Mouse (Mus musculus): ENCODE data around the gene Sptlc3. TPM values are rescaled to one million over a fixed set of nuclear protein-coding genes. Genes with fewer than 3 reads are reported as not detected.

Gene Sptlc3
- total RNA-seq, 1 experiment from 2014 or later, result not detected

- no peak for ATAC-seq (ENCODE audit: extremely low read depth, insufficient number of reproducible peaks, low FRiP score, poor library complexity, severe bottlenecking)
Observed at GRCm38 (mm10) chr2:139628731-139629130, 135.0 kb downstream of the Sptlc3 start.

DNA sequence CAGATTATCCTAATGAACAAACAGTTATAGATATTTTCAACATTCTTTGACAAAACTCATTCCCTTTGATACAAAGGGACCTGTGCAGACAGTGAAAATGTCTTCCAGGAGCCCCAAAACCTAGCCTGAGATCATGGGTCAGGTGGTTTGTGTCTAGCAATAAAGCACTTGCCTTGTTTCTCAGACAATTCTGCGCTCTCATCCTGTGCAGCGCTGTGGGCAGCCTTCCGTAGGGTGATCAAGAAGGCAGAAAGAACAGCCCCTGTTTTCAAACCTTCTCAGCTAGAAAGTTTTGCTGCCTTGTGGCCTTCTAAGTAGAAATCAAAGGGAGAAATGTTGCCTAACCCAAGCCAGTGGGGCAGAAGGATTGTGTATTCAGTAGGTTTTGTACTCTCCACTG lies 135.9 kb downstream of the Sptlc3 start:
- no peak for ATAC-seq (ENCODE audit: extremely low read depth, insufficient number of reproducible peaks, low FRiP score, poor library complexity, severe bottlenecking)

GRCm38 (mm10) chr2:139634506-139634905 lies 140.8 kb downstream of the Sptlc3 start:
- ATAC-seq (ENCODE audit: extremely low read depth, insufficient number of reproducible peaks, low FRiP score, poor library complexity, severe bottlenecking), result no peak

DNA sequence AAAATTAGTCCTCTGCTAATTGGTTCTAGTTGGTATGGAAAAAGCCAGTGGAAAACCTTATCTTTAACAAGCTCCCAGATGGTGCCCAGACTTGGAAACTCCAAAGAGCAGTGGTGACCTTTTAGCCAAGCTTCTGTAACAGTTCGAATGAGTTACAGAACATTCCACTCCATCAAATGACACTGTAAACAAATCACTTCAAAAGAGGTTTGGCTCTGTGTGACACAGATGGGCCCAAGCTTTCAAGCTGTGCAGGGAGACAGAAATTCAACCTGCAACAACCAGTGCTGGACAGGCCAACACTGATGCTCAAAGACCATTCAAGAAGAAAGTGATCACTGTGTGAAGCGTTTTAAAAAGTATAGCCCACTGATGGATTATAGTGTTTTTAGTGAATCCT lies 144.1 kb downstream of the Sptlc3 start:
- no peak for ATAC-seq (ENCODE audit: extremely low read depth, insufficient number of reproducible peaks, low FRiP score, poor library complexity, severe bottlenecking)

DNA sequence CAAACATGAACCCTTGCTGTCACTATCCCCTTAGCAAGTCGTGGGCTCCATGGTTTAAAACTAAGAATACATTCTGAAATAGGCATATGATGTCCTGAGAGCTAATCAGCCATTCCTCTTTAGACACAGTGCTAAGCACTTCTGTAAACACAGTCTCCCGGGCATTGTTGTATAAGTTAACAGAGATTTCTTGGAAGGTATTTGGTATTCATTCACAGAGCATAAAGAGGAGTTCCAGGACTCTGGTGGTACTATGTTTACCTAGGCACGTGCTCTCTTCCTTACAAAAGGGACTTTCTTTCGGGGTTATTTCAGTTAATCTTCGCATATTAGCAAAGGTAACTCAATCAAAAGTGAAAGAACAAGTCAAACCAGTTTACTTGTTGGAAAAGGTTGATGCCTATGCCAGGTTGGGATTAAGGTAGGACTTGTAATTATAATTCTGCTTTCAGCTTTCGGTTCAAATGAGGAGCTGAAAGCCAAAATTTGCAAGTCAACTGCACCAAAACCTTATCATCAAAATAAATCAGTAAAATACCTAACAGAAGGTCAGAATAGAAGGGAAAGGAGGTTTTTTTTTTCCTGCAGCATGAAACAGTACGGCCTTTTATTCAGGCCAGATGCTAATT lies 148.2 kb downstream of the Sptlc3 start:
- ATAC-seq (ENCODE audit: extremely low read depth, insufficient number of reproducible peaks, low FRiP score, poor library complexity, severe bottlenecking), result no peak

GRCm38 (mm10) chr2:139649518-139649917 lies 155.8 kb downstream of the Sptlc3 start:
- ATAC-seq (ENCODE audit: extremely low read depth, insufficient number of reproducible peaks, low FRiP score, poor library complexity, severe bottlenecking), result no peak

- no peak for ATAC-seq (ENCODE audit: extremely low read depth, insufficient number of reproducible peaks, low FRiP score, poor library complexity, severe bottlenecking)
Observed at GRCm38 (mm10) chr2:139656750-139657149, 163.0 kb downstream of the Sptlc3 start.

- no peak for ATAC-seq (ENCODE audit: extremely low read depth, insufficient number of reproducible peaks, low FRiP score, poor library complexity, severe bottlenecking)
Observed at GRCm38 (mm10) chr2:139671838-139672237, 178.1 kb downstream of the Sptlc3 start.

GRCm38 (mm10) chr2:139672371-139672770 lies 178.7 kb downstream of the Sptlc3 start:
- no peak for ATAC-seq (ENCODE audit: extremely low read depth, insufficient number of reproducible peaks, low FRiP score, poor library complexity, severe bottlenecking)

- no peak for ATAC-seq (ENCODE audit: extremely low read depth, insufficient number of reproducible peaks, low FRiP score, poor library complexity, severe bottlenecking)
Observed at GRCm38 (mm10) chr2:139677065-139677762, 183.5 kb downstream of the Sptlc3 start.

DNA sequence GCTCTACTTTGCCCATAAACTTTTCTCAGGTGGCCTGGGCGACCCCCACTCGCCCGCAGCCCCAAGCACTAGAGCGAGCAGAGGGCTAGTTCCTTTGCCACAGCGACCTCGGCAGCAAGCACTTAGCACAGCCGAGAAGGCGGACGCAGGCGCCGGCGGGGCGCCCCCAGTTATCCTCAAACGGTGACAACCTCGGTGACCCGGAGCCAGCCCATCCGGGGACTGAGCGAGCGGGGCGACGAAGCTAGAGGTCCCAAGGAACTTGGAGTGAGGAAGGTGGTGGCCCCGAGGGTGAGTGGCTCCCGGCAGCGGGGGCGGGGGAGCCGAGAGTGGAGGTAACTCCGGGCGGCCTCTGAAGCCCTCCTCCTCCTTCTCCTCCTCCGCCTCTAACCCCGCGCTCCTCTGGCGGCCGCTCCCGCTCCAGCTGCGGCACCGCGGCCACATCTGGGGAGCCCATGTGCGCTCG lies 184.1 kb downstream of the Sptlc3 start, which contains the start of gene Ism1:
Gene Ism1 (plus strand): TSS at position 370 of the 466 bp plus-strand sequence.
- no peak for ATAC-seq (ENCODE audit: extremely low read depth, insufficient number of reproducible peaks, low FRiP score, poor library complexity, severe bottlenecking)

- no peak for ATAC-seq (ENCODE audit: extremely low read depth, insufficient number of reproducible peaks, low FRiP score, poor library complexity, severe bottlenecking)
Observed at GRCm38 (mm10) chr2:139678275-139679140, 184.8 kb downstream of the Sptlc3 start.

DNA sequence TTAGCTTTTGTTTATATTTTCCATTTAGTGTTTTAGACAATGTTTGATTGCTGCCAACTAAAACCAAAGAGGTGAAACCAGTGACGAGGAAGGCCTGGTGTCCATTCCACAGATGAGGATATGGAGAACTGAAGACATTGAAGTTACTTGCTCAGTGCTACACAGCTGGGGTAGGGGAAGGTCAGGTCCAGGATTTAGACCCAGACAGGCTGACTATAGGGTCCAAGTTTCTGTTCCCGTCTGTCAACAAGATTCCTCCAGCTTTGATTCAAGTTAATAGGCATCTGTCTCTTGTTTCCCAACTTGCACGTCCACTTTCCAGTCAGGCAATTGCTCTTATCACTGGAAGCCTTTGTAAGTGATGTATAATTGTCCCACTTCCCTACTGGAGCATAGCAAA lies 188.8 kb downstream of the Sptlc3 start:
- no peak for ATAC-seq (ENCODE audit: extremely low read depth, insufficient number of reproducible peaks, low FRiP score, poor library complexity, severe bottlenecking)

Other genes starting within 250 kb of the Sptlc3 start
- gene Ism1, start 184.3 kb downstream of the Sptlc3 start, total RNA-seq (2017), result not detected in 2 replicates